Mouse (Mus musculus) small intestine, adult 2 months (tissue): ENCODE results near the gene Shf.

ENCODE experiments used
- CTCF ChIP-seq: fragments of 200-500 bp; IDR thresholded peaks from 2 replicates; pipeline ENCODE4 v1.5.1; 2012; ENCODE audit warnings: low read depth, mild to moderate bottlenecking, control low read depth, inconsistent platforms, low read length, moderate library complexity, mixed read lengths; ENCODE audit not compliant: insufficient replicate concordance, insufficient read length; ENCODE audit errors: extremely low read depth
- POLR2A ChIP-seq: fragments of 200-500 bp; IDR thresholded peaks from 2 replicates; pipeline ENCODE4 v1.6.1; 2012; ENCODE audit warnings: low read depth, mild to moderate bottlenecking, control low read depth, inconsistent platforms, low read length, moderate library complexity

DNA sequence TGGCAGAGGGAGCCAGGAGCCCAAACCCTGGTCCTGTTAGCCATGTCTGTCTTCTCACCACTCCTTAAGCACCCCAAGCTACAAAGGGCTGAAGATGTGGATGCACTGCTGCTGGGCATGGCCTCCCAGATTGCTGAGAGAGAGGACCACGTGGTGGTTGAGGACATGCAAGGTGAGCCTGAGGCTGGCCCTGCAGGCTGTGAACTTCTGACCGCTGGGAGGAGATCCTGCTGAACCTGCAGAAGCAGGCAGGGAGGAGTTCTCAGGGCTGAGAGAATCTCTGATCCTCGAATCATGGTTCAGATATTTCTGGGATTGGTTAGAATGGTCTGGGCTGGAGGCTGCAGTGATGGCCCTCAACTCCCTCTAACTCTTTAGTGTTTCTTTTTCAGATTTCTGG, 45.0 kb downstream of the Shf start:
- TF ChIP-seq POLR2A (no peak), CTCF (no peak)
